Mouse (Mus musculus) heart, postnatal 0 days (tissue): Measurements from ENCODE around the gene Mmp25.

Source experiments
- CTCF ChIP-seq: IDR thresholded peaks from 2 replicates; pipeline ENCODE4 v1.5.1; 2016; ENCODE audit warnings: antibody characterized with exemption, control low read depth, low read depth
- EP300 ChIP-seq: IDR thresholded peaks from 2 replicates; pipeline ENCODE4 v1.6.1; 2016; ENCODE audit warnings: antibody characterized with exemption, low read depth

GRCm38 (mm10) chr17:23592208-23592925, 52.7 kb downstream of the Mmp25 start:
- TF ChIP-seq CTCF: no peak
- no peak for TF ChIP-seq EP300
